Mouse (Mus musculus): Measurements from ENCODE around the gene Sh2d1a.
A peak's percentile ranks its signal among the peaks of the same experiment; 100 is the strongest.

The Sh2d1a gene

DNA sequence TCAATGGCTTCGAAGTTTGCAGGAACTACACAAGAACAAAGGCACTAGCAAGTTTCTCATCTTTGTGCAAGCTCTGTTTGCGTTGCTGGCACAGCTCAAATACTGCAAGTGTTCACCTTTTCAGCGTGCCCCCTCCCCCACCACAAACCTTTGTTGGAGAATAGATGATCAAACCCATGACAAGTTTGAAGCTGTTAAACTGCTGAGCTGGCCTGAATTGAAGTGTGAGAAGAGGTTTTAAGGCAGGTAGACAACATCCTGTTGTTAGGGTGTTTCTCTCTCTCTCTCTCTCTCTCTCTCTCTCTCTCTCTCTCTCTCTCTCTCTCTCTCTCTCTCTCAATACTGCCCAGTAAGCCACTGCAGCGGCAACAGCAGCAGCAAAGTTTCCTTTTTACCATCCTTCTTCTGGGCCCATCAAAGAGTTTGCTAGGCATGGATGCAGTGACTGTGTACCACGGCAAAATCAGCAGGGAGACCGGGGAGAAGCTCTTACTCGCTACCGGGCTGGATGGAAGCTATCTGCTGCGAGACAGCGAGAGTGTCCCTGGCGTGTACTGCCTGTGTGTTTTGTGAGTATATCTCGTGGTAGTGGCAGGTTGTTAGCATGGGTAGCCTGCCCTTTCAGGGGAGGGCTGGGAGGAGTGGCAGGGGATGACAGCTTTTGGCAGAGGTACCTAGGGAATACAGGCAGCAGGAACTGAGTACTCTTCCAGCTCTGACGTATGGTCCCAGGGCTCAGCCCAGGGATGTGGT is at the start of gene Sh2d1a:
Sh2d1a (plus strand) TSS at position 163 of the 753 bp plus-strand sequence.
- DNase-seq (ENCODE audit: extremely low spot score, low read depth, low spot score) = no peak

DNA sequence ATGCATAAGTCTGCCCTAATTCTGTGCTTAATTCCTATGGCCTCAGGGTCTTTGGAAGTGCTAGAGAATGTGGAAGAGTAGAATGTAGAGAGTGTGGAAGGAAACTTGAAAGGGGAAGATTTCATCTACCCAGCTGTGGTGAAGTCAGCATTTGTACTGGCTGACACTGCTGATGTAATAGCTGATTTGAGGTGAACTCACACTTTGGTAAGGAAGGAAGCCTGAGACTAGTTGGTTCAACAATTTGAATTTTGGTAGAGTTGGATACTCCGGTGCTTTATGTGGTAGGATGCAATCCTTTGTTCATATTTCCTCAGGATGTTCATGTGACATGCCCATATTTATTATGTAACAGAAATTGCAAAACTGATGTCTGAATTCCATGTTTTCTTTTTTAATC is 49.3 kb upstream of the Sh2d1a start:
- DNase-seq (ENCODE audit: extremely low spot score, low read depth, low spot score) = no peak

DNA sequence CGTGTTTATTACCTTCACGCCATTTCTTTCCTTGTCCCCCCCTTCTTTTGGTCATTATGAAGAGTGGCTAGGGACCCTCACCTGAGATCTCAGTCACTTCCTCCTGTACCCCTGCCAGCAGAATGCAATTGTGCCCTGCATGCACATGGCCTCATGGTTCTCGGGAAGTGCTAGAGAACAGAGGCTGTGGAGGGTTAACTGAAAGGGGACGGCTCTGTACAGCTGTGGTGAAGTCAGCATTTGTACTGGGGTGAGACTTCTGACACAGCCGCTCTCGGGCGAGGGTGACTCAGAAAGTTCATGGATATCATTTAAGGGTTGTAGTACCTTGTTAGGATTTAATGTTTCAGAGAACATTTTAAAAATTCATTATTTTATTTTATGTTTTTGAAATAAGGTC is 47.7 kb upstream of the Sh2d1a start:
- no peak for DNase-seq (ENCODE audit: extremely low spot score, low read depth, low spot score)

DNA sequence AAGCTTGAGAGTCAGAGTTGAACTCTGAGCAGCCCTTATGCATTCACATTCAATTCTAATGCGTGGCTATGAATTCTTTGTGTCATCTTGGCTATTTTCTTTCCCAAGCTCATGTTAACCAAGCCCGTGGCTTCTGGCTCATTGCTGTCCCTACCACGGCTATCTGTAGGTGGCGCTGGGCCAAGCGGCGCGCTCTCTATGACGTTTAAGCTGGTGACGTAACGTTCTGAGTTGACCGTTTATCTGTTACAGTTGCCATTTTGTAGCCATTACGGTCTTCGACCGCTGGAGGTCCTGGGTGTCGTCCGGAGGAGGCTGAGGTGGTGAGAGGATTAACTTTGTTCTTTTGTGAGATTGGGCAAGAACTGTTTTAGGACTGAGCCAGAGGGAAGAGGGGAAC is 12.8 kb upstream of the Sh2d1a start, which contains the start of gene Tex13c2:
Tex13c2 (plus strand) TSS at position 246 of the 400 bp plus-strand sequence.
- no peak for DNase-seq (ENCODE audit: extremely low spot score, low read depth, low spot score)

DNA sequence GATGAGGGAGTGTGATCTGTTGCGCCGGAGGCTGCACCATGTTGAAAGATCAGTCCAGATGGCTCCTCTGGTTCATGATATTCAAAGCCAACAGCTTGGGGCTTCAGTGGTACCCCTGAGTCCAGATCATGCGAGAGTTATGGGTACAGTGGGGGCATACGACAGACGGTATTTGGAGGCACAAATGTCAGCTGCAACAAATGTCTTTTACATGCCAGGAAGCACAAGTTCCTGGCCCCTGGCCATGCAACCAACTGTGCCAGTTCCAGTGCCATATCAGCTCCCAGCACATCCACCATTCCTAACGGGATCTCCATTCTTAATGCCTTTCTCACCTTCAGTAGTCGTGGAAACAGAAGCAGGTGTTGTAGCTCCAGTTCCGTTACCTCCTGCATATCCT is 11.9 kb upstream of the Sh2d1a start:
- no peak for DNase-seq (ENCODE audit: extremely low spot score, low read depth, low spot score)

DNA sequence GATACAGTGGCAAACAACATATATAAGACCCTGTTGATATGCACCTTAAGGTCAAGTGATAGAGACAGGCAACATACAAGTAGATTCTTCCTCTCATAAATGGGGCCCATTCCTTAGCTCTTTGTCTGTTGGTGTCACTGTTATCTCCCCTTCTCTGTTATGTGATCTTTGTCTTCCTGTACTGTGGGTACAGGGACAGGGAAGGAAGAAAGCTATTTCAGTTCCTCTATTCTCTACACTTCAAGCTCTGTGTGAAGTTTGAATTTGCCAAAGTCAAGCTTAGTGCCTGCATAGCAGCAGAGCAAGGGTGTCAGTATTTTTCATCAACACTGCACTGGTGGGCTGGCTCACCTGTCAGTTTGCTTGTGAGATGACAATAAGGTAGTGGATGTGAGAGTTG is 1.7 kb upstream of the Sh2d1a start:
- DNase-seq (ENCODE audit: extremely low spot score, low read depth, low spot score) = no peak

DNA sequence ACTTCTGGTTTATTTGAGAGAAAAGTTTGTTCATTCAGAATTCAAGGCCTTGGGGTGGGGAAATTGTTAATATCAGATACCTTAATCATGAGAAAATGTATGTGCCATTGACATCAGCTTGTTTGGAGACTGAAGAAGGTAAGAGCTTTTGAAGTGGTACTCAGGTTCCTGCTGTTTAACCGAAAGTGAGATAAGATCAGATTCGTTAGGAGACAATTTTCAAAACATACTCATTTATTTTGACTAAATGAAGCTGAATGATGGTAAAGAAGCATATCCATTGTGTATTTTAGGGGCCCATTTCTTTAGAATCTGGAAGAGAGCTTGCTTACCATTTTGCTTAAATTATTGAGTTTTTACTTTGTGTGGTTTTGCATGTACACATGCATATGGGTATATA is 8.9 kb downstream of the Sh2d1a start:
- no peak for DNase-seq (ENCODE audit: extremely low spot score, low read depth, low spot score)

DNA sequence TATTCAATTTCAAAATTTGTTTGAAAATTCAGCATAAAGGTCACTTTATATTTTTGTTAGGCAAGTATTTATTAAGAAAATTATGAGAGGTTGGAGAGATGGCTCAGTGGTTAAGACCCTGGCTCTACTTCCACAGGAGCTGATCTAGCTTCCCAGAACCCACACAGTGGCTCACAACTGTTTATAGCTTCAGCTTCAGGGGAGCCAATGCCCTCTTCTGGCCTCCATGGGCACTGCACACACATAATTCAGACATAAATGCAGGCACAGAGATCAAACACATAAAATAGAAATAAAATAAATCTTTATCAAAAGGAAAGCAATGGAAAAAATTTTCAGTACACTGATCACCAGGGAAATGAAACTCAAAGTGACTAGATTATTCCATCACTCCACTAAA is 10.3 kb downstream of the Sh2d1a start:
- DNase-seq (ENCODE audit: extremely low spot score, low read depth, low spot score) = no peak

DNA sequence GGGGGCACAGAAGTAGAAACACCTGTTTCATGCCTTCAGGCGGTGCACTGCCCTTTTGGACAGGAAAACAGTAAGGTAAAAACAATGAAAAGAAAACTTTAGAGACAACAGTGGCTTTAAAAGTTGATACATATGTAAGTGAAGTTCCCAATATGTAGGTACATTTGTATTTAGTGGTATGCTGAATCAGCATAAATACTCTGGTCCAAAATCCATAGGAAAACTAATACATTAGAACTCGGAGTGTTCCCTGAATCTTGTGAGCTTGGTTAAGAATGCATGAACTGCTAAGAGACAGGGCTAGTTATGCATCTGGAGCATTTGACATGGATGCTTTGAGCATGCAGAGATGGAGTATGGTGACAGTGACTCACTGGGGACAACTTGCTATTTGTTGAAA is 20.6 kb downstream of the Sh2d1a start:
- no peak for DNase-seq (ENCODE audit: extremely low spot score, low read depth, low spot score)

DNA sequence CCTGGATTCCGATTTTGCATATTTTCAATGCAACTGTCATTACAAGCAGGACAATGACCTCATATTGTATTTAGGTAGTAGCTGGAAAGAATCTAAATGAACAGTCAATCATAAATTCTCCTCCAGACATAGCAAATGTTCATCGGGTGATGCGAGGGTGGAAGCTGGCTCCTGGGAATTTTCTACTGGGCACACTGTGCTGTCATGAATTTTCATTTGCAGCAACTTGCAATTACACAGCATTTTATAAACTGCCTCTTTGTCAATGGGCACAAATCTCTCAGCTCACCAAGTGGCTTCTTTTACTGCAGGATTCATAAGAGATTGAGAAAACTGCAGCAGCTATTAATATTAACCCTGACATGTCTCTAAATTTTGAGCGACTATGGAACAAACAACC is 28.4 kb downstream of the Sh2d1a start:
- no peak for DNase-seq (ENCODE audit: extremely low spot score, low read depth, low spot score)

DNA sequence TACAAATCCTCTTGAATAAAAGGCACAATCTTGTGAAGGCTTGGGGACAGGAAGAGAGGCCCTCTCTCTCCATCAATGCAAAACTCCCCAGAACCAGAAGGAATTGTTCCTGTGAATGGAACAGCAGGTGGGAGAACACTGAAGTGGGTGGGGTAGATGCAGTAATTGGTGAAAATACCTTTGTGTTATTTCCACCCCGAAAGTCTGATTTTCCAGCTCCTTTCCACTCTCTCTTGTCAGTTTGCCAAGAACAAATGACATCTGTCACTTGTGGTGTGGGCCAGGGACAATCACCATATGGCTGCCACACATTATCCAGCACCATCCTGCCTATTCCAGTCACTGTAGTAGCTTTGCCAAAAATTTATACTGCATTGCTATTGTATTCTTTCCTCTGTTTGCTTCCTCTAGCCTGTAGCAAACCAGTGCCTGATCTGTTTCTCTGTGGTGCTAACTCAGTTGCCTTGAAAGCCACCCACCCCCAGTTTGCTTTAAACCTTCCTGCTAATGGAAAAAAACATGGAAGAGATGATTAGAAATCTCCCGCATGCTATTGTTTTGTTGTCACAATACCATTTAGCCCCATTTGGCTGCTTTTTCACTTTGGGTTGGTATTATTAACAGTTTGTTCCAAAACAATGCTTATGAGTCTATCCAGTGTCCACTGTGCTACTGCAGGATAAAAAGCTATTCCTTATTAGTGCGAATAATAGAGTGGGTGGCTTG is 37.9 kb downstream of the Sh2d1a start:
- no peak for DNase-seq (ENCODE audit: extremely low spot score, low read depth, low spot score)

DNA sequence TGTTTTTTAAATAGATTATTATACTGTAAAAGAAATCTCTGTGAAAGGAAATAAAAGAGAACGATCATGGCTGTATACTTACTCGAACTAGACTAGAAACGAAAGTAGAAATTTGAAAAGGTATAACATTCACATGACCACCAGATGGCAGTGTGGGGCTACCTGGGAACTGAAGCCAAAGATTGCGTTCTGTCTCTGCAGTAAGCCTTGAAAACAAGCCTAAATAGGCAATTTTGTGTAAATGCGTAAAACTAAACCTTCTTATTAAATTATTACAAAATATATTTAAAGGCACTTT is 38.5 kb downstream of the Sh2d1a start:
- peak; percentile 35 for DNase-seq (ENCODE audit: extremely low spot score, low read depth, low spot score)

DNA sequence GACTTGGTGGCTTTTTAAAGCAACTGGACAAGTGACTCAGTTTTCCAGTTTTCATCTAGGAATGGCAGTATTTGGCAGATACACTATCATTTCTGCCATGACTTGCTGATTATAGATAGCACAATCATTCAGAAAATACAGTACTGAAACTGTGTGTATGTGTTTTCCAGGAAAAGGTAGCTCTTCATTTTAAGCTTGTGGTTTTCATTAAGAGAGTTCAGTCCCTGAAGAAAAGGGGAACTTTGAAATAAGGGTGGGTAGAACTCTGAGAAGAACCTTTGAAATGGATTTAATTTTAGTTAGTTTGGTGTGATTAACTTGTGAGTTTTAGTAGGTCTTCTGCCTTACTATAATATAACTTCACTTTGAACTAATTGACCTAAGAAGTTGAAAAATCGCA is 42.8 kb downstream of the Sh2d1a start:
- DNase-seq (ENCODE audit: extremely low spot score, low read depth, low spot score) = no peak

DNA sequence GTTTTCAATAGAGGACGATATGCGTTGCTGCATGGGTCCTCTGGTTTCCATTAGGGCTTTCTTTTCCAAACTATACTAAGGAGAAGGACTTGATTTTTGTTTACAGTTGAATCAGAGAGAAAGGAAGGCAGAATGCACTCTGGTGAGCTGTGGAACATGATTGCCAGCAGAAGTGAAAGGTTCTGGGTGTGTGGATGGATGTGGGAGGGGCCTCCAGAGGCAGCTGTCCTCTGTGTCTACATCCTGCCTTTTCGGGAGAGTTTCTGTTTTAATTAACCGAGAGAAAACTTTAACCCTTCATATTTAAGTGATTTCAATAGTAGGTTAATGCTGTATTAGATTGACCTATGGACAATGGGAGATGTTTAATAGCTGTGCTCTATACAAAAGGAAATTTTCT is 46.3 kb downstream of the Sh2d1a start:
- no peak for DNase-seq (ENCODE audit: extremely low spot score, low read depth, low spot score)

DNA sequence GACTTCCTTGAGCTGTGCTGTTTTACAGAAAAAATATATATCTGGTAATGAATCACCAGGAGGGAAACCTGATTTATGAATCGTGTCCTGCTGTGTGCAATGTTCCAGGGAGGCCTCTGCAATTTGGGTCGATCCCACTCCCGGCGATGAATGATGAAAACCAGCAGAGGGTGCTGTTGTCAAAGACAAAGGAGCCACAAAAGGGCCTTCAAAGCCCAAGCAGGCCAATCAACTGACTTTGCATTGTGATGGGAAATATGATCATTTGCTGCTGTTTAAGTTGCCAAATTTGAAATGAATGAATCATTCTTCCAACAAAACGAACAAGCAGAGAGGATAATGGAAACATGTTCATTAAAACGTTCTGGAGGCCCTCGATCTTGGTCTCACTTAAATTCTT is 55.0 kb downstream of the Sh2d1a start:
- no peak for DNase-seq (ENCODE audit: extremely low spot score, low read depth, low spot score)

DNA sequence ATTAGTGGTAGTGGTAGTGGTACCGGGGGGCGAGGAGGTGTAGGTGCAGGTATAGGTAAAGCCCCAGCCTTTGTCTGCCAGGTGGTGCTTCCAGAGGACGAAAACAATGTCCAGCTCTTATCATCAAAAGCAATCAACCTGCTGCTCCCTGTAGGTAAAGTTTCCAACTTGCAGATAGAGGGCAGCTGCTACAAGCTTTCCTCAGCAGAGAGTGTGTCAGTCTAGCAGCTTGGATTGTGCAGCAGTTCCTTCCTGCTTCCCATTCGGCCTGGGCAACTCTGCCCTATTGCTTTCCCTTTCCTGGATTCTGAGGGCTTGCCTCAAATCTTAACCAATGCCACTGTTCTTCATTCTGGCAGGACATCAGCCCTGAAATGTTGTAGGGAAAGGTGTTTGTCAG is 56.4 kb downstream of the Sh2d1a start:
- no peak for DNase-seq (ENCODE audit: extremely low spot score, low read depth, low spot score)
